Mouse (Mus musculus): ENCODE measurements around the gene 6720489N17Rik. TPM values are rescaled to one million over a fixed set of nuclear protein-coding genes. Genes with fewer than 3 reads are reported as not detected.
"Not testable (repeated sequence)": the region's sequence is repeated elsewhere in the genome, so short reads cannot be mapped to it uniquely, and the experiment has no call there.

The 6720489N17Rik gene
- 15.7 and 18.2 TPM in 2 replicates for polyA plus RNA-seq (2014; fragmentation: Nextera tagmentation; extraction: Ambion mirVana)

DNA sequence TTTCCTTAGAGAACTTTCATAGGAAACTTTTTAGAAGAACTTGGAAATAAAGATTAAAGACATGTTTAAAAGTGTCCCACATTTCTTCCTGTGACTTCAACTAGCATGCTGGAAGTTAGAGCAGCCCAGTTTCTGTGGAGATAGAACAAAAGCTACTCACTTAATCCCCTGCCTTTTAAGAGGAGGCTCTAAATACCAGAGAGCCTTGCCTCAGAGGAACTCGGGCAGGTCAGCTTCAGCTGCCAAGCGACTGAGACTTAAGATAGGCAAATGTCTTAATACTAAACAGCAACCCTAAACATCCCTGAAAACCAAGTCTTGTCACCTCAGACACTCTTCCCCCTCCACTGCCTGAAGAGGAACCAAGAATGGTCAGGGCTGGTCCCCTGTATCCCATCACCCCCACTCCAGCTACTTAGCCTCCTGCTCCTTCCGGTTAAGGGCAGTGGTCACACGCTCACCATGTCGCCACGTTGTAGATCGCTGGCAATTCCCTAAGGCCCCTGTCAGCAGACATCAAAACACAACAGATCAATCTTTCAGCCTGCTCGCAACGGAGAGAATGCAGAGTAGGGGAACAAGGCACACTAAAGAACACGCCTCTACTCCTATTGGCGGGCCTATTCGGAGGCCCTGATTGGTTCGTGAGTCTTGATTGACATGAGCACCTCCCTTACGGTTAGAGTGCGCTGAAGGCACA, at the start of gene 6720489N17Rik:
6720489N17Rik (minus strand) TSS at position 606 of the 700 bp plus-strand sequence.
- not testable (repeated sequence) for H3K9me3 ChIP-seq (ENCODE audit: control insufficient read depth, low read length)
- ATAC-seq (replicated peaks; ENCODE audit: low FRiP score): peak; percentile 100
- under 1% methylated on average over 15 of the region's 15 CpGs for WGBS

DNA sequence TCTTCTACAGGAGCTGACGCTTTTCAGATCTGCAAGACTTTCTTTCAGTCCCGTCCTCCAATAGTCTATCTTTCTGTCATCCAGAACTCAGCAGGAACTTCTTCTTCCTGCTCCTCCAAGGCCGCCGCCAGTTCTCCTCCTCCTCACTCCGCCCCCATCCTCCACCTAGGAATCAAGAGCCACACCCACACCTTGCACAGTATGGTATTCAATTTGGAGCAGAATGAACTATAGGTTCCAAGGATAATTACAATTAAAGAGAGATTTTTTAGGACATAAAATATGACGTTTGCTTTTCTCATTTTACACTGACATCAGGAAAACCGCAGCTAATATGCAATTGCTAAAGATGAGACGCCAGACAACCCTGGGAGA, 29.4 kb upstream of the 6720489N17Rik start:
- Histone ChIP-seq H3K27ac (ENCODE audit: low read depth, low read length) (no peak overlapping the region), H3K27me3 (ENCODE audit: control insufficient read depth, insufficient read depth, low read length) (no peaks in the 10 kb centered on the region), H3K9me3 (ENCODE audit: control insufficient read depth, low read length) (no peaks in the 10 kb centered on the region; the same call in 1 of the 2 replicates), H3K4me2 (ENCODE audit: low read depth, low read length, severe bottlenecking) (peak overlapping the region; percentile 50), H3K36me3 (ENCODE audit: control insufficient read depth, insufficient read depth, low read length) (no peaks in the 10 kb centered on the region), H3K4me3 (ENCODE audit: low read depth, low read length) (peak overlapping the region; percentile 38), H3K9ac (ENCODE audit: low read length) (peak overlapping the region; percentile 46; the same call in 1 of the 2 replicates), H3K4me1 (replicated peaks; ENCODE audit: control insufficient read depth, insufficient read depth, low read length) (no peaks in the 10 kb centered on the region)
- ATAC-seq (replicated peaks; ENCODE audit: low FRiP score) (peak; percentile 91), DNase-seq (ENCODE audit: low spot score) (no peak)
- 23% methylated on average over 8 of the region's 8 CpGs for WGBS

More for the DNA sequence above, at the start of gene 6720489N17Rik:
- Histone ChIP-seq H3K9ac (ENCODE audit: low read length) (peak within 1 kb of the TSS; percentile 58), H3K4me2 (ENCODE audit: low read depth, low read length, severe bottlenecking) (peak within 1 kb of the TSS; percentile 47), H3K4me3 (ENCODE audit: low read depth, low read length) (peak within 1 kb of the TSS; percentile 40)
- peak; percentile 85 for DNase-seq (ENCODE audit: low spot score)
- H3K36me3 ChIP-seq (ENCODE audit: control insufficient read depth, insufficient read depth, low read length); H3K27me3 ChIP-seq (ENCODE audit: control insufficient read depth, insufficient read depth, low read length); H3K4me1 ChIP-seq (replicated peaks; ENCODE audit: control insufficient read depth, insufficient read depth, low read length); H3K27ac ChIP-seq (ENCODE audit: low read depth, low read length): not testable (repeated sequence)

DNA sequence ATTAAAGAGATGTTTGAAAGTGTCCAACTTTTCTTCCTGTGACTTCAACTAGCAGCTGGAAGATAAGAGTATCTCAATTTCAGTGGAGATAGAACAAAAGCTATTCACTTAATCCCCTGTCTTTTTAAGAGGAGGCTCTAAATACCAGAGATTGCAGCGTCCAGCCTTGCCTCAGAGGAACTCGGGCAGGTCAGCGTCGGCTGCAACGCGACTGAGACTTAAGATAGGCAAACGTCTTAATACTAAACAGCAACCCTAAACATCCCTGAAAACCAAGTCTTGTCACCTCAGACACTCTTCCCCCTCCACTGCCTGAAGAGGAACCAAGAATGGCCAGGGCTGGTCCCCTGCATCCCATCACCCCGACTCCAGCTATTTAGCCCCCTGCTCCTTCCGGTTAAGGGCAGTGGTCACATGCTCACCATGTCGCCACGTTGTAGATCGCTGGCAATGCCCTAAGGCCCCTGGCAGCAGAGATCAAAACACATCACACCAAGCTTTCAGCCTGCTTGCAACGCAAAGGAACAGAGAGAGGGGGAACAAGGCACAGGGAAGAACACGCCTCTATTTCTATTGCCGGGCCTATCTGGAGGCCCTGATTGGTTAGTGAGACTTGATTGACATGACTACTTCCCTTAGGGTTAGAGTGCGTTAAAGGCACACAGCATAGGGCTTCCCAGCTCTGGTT, 28.8 kb upstream of the 6720489N17Rik start:
- not testable (repeated sequence) for H3K9me3 ChIP-seq (ENCODE audit: control insufficient read depth, low read length); H3K27ac ChIP-seq (ENCODE audit: low read depth, low read length)
- 3% methylated on average over 16 of the region's 16 CpGs for WGBS

DNA sequence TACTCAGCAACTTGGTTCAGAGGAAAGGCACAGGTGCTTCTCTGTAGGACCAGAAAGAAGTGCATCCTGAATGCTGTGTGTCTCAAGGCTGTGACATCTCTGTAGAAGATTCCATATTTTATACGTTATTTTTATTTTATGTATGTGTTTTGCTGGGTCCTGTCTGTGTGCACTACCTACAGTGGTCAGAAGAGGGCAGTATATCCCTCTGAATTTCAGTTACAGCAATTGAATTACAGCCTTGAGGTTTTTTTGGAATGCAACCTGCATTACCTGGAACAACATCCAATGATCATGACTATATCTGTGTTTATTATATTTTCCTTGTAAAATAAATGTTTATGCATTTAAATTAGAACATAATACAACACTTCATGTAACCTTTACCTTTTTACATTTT, 3.1 kb upstream of the 6720489N17Rik start:
- H3K4me1 ChIP-seq (replicated peaks; ENCODE audit: control insufficient read depth, insufficient read depth, low read length); H3K9ac ChIP-seq (ENCODE audit: low read length); H3K36me3 ChIP-seq (ENCODE audit: control insufficient read depth, insufficient read depth, low read length); H3K4me3 ChIP-seq (ENCODE audit: low read depth, low read length); H3K9me3 ChIP-seq (ENCODE audit: control insufficient read depth, low read length); H3K27me3 ChIP-seq (ENCODE audit: control insufficient read depth, insufficient read depth, low read length); H3K4me2 ChIP-seq (ENCODE audit: low read depth, low read length, severe bottlenecking); ATAC-seq (replicated peaks; ENCODE audit: low FRiP score); H3K27ac ChIP-seq (ENCODE audit: low read depth, low read length): not testable (repeated sequence)
- peak; percentile 53 for DNase-seq (ENCODE audit: low spot score)
- WGBS: 35% methylated on average over 1 of the region's 1 CpGs

More for the DNA sequence above, 28.8 kb upstream of the 6720489N17Rik start:
- peak; percentile 100 for ATAC-seq (replicated peaks; ENCODE audit: low FRiP score)
- not testable (repeated sequence) for H3K4me1 ChIP-seq (replicated peaks; ENCODE audit: control insufficient read depth, insufficient read depth, low read length); H3K27me3 ChIP-seq (ENCODE audit: control insufficient read depth, insufficient read depth, low read length); H3K36me3 ChIP-seq (ENCODE audit: control insufficient read depth, insufficient read depth, low read length)
- Histone ChIP-seq H3K9ac (ENCODE audit: low read length) (peak overlapping the region; percentile 46), H3K4me3 (ENCODE audit: low read depth, low read length) (peak overlapping the region; percentile 38), H3K4me2 (ENCODE audit: low read depth, low read length, severe bottlenecking) (peak overlapping the region; percentile 50)
- DNase-seq (ENCODE audit: low spot score): peak; percentile 69

DNA sequence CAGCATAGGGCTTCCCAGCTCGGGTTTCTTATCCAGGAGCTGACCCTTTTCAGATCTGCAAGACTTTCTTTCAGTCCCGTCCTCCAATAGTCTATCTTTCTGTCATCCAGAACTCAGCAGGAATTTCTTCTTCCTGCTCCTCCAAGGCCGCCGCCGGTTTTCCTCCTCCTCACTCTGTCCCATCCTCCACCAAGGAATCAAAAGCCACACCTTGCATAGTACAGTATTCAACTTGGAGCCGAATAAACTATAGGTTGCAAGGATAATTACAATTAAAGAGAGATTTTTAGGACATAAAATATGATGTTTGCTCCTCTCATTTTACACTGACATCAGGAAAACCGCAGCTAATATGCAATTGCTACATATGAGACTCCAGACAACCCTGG, 289 bp upstream of the 6720489N17Rik start:
- Histone ChIP-seq H3K4me3 (ENCODE audit: low read depth, low read length) (peak overlapping the region; percentile 40), H3K4me2 (ENCODE audit: low read depth, low read length, severe bottlenecking) (peak overlapping the region; percentile 47; the same call in 1 of the 2 replicates), H3K9ac (ENCODE audit: low read length) (peak overlapping the region; percentile 58; the same call in 1 of the 2 replicates)
- WGBS: 9% methylated on average over 7 of the region's 7 CpGs
- not testable (repeated sequence) for H3K4me1 ChIP-seq (replicated peaks; ENCODE audit: control insufficient read depth, insufficient read depth, low read length); H3K9me3 ChIP-seq (ENCODE audit: control insufficient read depth, low read length); H3K27ac ChIP-seq (ENCODE audit: low read depth, low read length); H3K36me3 ChIP-seq (ENCODE audit: control insufficient read depth, insufficient read depth, low read length); H3K27me3 ChIP-seq (ENCODE audit: control insufficient read depth, insufficient read depth, low read length)
- ATAC-seq (replicated peaks; ENCODE audit: low FRiP score) (peak; percentile 83), DNase-seq (ENCODE audit: low spot score) (peak; percentile 49)

DNA sequence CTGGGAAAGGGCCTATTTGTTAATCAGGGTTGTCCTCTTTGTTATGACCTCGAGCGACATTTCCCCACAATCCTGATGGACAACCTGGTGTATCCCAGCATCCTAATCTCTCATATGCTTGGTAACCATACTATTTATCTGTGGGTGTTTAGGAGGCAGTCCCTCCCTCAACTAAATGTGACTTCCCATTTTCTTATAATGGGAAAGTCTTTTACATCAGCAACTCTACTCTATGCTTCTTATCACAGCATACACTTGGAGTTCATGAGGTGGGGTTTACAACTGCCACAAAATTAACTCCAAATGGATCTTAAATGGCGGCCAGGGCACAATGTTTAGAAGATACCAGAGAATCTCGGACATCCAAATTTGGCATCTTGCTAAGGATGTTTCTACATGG, 6.5 kb downstream of the 6720489N17Rik start:
- H3K27me3 ChIP-seq (ENCODE audit: control insufficient read depth, insufficient read depth, low read length); H3K4me2 ChIP-seq (ENCODE audit: low read depth, low read length, severe bottlenecking); H3K9ac ChIP-seq (ENCODE audit: low read length); H3K9me3 ChIP-seq (ENCODE audit: control insufficient read depth, low read length); H3K4me3 ChIP-seq (ENCODE audit: low read depth, low read length); DNase-seq (ENCODE audit: low spot score); H3K4me1 ChIP-seq (replicated peaks; ENCODE audit: control insufficient read depth, insufficient read depth, low read length); H3K36me3 ChIP-seq (ENCODE audit: control insufficient read depth, insufficient read depth, low read length); ATAC-seq (replicated peaks; ENCODE audit: low FRiP score); H3K27ac ChIP-seq (ENCODE audit: low read depth, low read length): not testable (repeated sequence)
- whole genome bisulfite sequencing: 90% methylated on average over 4 of the region's 4 CpGs

GRCm38 (mm10) chr13:62571099-62571498, 52.9 kb downstream of the 6720489N17Rik start, which contains the start of gene Zfp934:
Gene Zfp934 (minus strand): TSS chr13:62571199.
- not testable (repeated sequence) for H3K27ac ChIP-seq (ENCODE audit: low read depth, low read length); ATAC-seq (replicated peaks; ENCODE audit: low FRiP score); H3K9ac ChIP-seq (ENCODE audit: low read length); H3K4me2 ChIP-seq (ENCODE audit: low read depth, low read length, severe bottlenecking); H3K27me3 ChIP-seq (ENCODE audit: control insufficient read depth, insufficient read depth, low read length); H3K4me3 ChIP-seq (ENCODE audit: low read depth, low read length); DNase-seq (ENCODE audit: low spot score); H3K4me1 ChIP-seq (replicated peaks; ENCODE audit: control insufficient read depth, insufficient read depth, low read length); H3K9me3 ChIP-seq (ENCODE audit: control insufficient read depth, low read length); H3K36me3 ChIP-seq (ENCODE audit: control insufficient read depth, insufficient read depth, low read length)
- WGBS: 86% methylated on average over 3 of the region's 6 CpGs

GRCm38 (mm10) chr13:62561696-62562095, 62.3 kb downstream of the 6720489N17Rik start:
- H3K27ac ChIP-seq (ENCODE audit: low read depth, low read length); H3K36me3 ChIP-seq (ENCODE audit: control insufficient read depth, insufficient read depth, low read length); H3K9ac ChIP-seq (ENCODE audit: low read length); H3K4me3 ChIP-seq (ENCODE audit: low read depth, low read length); H3K9me3 ChIP-seq (ENCODE audit: control insufficient read depth, low read length); H3K27me3 ChIP-seq (ENCODE audit: control insufficient read depth, insufficient read depth, low read length); DNase-seq (ENCODE audit: low spot score); ATAC-seq (replicated peaks; ENCODE audit: low FRiP score); H3K4me1 ChIP-seq (replicated peaks; ENCODE audit: control insufficient read depth, insufficient read depth, low read length); H3K4me2 ChIP-seq (ENCODE audit: low read depth, low read length, severe bottlenecking): not testable (repeated sequence)
- WGBS: 16% methylated on average over 1 of the region's 1 CpGs
